Mouse (Mus musculus) Muller cell, postnatal 12 days (primary cell): ENCODE results near the gene Cdk10.
A peak's percentile ranks its signal among the peaks of the same experiment; 100 is the strongest.
"Not testable (repeated sequence)": the region's sequence is repeated elsewhere in the genome, so short reads cannot be mapped to it uniquely, and the experiment has no call there.

Experiments
- DNase-seq: peaks from one replicate; pipeline ENCODE4 v3.0.0-alpha.2; 2015; ENCODE audit errors: inconsistent ontology term

Gene Cdk10

DNA sequence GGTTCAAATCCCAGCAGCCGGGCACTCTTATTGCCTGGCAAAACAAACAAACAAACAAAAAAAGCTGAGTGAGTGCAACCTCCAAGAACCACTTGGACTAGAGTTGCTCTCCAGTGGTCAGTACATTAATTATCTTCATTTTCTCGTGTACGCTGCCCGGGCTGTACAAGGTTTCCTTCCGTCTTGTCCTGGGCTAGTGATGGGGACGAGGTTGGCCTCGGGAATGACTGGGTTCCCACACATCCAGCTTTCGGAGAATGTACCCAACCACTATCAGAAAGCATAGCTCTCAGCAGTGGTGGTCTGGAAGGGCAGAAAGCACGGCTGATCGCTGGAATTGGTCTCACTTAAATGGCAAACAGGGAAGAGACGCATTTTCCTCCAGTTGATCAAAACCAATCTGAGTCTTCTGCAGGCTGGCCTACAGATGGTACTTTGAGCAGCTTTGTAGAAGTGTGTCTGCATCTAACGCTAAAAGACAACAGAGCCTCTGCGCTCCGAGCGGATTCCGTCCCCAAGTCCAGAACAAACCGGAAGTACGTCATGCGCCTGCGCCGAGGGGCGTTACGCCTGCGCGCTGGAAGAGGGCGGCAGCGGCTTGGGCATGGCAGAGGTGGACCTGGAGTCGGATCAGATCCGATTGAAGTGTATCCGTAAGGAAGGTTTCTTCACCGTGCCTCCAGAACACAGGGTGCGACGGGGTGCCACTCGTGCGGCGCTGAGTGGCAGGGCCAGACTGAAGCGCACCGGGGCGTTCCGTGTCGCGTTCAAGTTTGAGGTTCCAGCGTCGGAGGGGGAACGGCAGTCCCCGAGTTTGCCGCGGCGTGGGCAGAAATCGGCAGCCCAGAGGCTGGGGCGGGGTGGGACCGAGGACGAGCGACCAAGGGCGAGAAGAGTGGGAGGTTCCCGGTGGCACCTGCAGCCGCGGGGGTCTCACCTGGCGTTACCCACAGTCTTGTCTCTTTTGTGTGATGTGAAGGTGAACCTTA lies at the start of gene Cdk10:
Gene Cdk10 (plus strand): TSS at position 565 of the 989 bp plus-strand sequence.
- DNase-seq, result peak; percentile 88

DNA sequence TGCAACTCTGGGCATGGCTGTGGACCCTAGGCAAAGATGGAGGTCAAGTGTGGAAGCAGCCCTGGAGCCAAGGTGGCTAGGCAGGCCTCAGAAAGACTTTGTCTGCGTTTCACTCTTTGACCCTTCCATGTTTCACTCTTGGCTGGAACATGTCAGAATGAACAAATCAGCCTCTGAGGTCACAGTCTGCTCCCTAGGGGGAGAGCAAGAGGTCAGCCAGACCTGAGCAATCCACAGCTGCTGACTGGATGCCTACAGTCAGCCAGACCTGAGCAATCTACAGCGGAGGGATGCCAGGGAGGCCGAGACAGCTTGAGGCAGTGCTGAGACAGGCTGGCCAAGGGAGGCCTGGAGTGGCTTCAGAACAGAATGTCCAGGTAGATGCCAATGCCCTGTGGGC lies 43.3 kb upstream of the Cdk10 start:
- DNase-seq, result no peak

DNA sequence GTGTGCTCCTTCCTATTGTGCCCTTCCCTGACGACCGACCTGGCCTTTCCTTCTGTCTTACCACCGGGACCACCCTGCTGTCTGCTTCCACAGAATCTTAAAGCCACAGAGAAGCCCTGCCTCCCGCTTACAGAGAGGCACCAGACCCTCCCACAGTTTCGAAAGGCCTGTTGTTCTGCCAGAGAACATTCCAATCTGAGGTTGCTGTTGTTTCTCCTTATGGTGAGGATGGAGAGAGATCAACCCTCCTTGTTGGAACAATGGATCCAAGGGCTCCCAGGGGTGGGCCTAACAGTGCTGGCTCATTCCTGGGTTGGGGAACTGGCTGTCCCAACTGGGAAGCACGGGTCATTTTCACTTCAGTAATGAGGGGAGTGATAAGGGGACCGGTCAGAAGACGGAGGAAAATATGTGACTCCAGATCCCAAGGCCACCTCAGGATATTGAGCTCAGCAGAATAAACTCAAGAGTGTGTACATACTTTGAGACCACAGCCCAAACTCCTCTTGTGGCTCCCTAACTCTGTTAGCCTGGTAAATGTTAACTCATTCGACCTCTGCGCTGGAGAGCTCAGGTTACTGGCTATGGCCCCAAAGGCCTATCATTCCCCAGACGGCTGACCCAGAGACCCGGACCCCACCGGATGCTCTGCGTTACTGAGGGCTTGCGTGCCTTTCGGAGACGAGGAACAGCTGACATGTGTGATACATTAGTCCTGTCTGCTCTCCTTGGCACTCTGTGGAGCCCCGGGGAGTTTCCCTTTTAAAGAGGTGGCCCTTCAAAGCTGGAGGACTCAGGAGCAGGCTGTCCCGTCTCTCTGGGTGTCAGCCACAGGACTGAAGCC lies 38.9 kb upstream of the Cdk10 start, which contains the start of gene Dpep1:
Gene Dpep1 (plus strand): TSS at position 677 of the 844 bp plus-strand sequence.
- no peak for DNase-seq

DNA sequence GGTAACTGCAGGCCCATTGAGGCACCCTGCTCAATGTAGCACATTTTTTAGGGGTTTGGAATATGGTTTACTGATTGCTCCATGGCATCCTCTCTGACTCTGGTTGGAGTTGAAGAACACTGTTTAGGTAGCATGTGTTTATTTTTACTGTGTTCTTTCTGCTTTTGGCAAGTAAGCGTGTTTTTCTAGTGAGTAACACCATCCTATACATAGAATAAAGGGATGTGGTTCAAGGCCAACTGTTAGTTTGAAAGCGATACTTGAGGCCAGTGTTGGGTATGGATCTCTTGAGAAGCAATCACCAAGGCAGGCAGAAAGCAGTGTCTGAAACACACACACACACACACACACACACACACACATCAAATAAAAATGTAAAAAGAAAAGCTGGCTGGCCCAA lies 36.6 kb upstream of the Cdk10 start:
- no peak for DNase-seq

DNA sequence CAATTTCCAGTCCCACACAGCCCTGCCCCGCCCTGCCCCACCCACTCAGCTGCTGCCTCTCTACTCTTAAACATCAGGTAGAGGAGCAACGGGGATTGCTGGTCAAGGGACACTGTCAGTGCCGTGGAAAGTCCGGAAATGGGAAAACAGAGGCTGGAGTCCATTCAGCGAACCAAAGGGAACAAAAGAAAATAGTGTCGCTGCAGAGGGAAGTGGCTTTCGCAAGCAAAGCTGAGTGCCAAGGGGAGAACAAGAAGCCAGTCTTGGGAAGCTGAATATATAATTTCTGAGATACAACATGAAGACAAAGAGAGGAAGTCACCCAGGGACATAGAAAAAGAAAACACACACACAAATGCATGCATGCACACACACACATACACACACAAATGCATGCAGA lies 35.8 kb upstream of the Cdk10 start:
- DNase-seq, result no peak

DNA sequence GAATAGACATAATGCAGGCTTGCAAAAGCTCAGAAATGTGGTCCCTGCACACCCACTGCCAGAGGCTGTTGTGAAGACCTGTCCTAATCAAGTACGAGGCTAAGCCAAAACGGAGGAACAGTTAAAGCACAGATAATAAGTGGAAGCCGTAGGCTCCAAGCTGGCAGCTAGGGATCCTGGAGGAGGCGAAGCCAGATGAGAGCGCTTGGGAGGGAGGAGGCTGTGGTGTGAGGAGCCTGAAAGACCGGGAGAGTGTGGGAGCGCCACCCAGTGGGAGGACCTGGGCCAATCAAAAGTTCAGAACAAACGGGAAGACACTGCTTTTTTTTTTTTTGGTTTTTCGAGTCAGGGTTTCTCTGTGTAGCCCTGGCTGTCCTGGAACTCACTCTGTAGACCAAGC lies 34.0 kb upstream of the Cdk10 start:
- DNase-seq, result peak; percentile 84

DNA sequence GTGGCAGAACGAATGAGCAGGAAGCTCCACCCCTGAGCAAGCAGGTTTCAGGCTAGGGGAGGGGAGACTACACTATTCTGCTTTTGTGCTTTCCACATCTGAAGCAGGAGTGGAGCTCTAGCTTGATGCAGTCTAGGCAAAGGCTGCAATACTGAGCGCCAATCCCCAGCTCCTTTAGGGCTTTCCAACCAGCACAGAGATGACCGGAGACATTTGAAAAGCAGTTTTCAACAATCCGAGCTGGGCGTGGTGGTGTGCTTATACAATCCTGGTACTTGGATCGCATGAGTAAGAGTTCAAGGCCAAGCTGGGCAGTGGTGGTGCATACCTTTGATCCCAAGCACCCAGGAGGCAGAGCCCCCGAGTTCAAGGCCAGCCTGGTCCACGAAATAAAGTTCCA lies 32.7 kb upstream of the Cdk10 start:
- no peak for DNase-seq

DNA sequence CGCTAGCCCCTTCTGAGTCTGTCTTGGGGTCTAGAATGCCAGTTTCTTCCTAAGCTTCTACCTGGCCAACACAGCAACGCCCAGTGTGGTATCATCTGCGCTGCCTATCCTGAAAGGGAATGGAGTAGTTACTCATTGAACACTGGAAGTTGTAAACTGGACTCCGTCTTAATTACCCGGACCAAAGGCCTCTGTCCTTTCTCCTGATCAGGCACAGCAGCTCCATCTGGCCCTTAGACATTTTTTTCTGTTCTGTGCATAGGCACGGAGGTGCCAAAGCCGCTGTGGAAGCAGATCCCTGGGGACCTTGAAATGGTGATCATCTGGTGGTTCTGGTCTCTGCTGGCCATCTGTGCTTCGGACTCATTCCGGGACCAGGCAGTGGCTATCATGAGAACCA lies 30.9 kb upstream of the Cdk10 start:
- DNase-seq, result no peak

DNA sequence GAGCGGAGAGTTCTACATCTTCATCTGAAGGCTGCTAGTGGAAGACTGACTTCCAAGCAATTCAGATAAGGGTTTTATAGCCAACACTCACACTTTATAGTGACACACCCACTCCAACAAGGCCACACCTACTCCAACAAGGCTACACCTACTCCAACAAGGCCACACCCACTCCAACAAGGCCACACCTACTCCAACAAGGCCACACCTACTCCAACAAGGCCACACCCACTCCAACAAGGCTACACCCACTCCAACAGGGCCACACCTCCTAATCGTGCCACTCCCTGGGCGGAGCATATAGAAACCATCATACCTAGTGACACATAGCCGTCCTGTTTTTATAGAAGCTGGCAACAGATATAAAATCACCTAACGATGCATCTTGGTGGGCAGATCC lies 27.6 kb upstream of the Cdk10 start:
- DNase-seq, result not testable (repeated sequence)

DNA sequence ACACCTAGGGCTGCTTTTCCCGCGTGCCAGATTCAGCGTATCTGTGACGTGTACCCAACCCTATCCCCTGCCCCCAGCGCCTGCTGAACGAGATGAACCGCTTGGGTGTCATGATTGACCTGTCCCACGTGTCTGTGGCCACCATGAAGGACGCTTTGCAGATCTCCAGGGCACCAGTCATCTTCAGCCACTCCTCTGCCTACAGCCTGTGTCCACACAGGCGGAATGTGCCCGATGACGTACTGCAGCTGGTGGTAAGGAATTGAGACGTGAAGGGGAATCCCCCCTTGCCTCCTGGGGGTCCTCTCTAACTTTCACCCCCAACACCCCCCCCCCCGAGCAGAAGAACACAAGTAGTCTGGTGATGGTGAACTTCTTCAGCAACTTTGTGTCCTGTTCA lies 24.8 kb upstream of the Cdk10 start:
- no peak for DNase-seq

DNA sequence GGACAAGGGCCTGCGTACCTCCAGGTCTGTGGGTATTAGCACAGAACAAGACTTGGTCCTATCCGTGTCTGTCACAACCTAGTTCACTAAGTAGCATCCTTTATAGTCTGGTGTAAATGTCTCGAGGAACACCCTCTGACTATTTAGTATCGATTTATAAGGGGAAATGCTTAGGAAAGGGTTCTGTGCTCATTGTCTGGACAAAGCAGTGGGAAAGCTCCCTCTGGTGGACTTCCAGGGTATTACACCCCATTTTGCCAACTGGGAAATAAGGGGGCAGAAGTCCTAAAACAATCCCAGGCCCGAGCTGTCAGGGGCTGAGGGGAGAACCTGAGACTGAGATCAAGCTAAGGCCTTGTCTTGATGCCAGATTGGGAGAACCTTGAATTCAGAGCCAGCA lies 22.4 kb upstream of the Cdk10 start:
- DNase-seq, result peak; percentile 54

DNA sequence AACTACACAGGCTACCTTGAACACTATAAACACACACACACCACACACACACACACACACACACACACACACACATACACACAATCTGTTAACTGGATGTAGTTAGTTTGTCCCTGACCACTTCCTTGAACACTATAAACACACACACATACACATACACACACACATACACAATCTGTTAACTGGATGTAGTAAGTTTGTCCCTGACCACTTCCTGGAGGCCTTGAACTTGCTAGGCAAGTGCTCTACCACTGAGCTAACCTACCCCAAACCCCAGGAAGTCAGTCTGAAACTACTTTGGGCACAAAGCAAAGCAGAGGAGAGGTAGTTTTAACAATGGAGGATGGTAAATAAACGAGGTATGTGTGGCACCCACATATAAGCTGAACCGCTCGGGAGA lies 21.1 kb upstream of the Cdk10 start:
- no peak for DNase-seq

DNA sequence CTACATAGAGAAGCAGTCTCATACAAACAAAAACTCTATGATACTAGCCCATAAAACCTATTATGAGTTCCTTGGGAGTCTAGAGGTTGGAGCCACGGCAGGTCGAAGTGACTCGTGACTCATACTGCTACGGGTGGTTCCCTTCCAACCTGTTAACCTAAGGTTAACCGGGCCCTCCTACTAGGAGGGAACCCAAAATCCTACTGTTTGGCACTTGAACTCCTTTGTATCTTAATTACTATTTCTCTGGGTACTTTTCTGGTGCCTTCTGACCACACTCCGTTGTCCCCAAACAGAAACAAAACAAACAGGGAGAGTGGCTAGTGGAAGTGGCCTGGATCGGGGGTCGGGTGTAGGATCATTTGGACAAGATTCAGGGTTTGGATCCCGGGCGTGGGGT lies 12.8 kb upstream of the Cdk10 start:
- DNase-seq, result peak; percentile 16

DNA sequence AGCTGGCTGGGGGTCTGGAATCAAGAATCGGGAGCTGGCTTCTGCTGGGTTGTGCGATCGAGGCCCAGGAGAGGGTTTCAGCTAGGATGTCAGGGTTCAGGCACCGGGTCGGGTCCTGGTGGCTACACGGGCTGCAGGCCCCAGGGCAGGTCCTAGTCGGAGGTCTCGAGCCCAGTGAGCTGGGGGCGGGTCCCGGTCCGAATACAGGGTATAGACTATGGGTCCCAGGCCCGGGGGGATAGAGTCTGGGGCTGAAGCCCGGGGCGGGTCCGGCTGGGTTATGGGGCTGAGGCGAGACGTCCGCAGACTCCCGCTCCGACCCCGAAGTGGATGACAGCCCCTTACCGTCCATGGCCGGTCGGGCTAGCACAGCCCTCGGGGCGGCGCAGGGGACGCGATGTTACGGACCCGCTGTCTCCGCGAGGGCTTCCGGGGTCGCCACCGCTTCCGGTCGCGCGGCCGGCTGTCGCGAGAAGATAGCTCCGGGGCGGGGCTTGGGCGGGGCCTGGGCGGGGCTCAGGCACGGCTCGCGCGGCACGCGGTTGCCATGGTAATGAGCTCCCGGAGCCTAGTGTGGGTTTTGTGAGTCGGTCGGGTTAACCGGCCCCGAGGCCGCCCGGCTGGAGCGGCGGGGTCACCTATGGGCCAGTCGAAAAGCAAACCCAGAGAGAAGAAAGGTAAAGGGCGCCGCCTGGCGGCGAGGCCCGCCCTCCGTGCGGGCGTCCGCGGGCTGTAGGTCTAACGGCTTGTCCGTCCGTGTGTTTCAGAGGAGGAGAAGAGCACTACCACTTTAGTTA lies 12.1 kb upstream of the Cdk10 start, which contains the start of the genes Chmp1a and Spata33:
Gene Chmp1a (minus strand): TSS at position 443 of the 797 bp plus-strand sequence.
Gene Spata33 (plus strand): TSS at position 512 of the 797 bp plus-strand sequence.
- peak; percentile 98 for DNase-seq

DNA sequence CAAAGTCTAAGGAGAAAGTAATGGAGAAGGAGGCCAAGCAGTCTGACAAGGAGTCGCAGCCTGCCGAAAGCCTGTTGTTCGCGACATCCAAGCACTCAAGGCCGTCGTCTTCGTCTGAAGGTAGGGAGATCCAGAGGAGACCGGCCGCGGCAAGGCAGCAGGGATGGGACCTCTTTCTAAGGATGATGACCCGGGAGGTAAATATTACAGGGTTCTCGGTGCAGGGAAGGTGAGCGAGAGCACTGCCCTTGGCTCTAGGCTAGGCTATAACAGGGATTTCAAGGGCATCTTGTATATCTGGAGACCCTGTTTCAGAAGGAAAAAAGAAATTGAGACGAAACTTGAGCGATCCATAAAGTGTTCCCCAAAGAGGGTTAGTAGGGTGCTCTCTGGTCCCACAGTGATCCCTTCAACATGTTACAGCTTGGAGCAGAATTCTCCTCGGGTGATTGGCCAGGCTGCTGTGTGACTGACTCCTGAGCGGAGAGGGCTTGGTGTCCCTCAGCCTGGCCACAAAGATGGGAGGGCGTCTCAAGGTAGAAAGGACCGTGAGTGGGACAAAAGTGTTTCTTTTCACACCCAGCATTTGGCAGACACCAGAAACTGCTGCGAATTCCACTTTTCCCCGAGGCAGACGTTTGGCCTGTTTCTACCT lies 11.4 kb upstream of the Cdk10 start:
- DNase-seq, result peak; percentile 32

DNA sequence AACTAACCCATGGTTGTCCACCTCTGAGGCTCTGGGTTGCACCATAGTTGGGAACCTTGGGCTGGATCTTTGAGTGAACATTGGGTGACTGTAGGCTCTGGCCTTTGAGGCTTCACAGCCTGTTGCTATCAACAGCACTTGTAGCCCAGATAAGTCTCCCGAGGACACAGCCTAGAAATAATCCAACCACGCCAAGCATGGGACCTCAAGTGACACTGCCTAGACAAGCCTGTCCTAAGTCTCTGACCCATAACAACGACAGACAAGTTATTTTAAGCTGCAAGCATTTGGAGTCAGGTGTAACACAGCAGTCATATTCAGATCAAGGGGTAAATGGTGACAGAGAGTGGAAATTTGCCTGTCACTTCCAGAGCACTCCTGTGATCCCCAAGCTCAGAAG lies 9.2 kb upstream of the Cdk10 start:
- DNase-seq, result no peak

DNA sequence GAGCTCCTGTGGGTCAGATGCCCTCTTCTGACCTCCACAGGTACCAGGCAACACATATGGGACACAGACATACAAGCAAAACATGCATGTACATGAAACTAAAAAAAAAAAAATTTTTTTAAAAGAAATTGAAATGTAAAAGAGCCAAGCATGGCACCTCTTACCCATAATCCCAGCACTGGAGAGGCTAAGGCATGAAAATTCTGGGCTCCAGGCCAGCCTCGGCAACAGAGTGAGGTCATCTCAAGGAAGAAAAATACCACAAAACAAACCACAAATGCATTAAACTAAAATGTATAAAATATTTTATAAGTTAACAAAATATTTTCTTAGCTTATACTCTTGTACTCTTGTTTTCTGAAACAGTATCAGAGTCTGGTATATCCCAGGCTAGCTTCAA lies 3.7 kb upstream of the Cdk10 start:
- DNase-seq, result no peak

DNA sequence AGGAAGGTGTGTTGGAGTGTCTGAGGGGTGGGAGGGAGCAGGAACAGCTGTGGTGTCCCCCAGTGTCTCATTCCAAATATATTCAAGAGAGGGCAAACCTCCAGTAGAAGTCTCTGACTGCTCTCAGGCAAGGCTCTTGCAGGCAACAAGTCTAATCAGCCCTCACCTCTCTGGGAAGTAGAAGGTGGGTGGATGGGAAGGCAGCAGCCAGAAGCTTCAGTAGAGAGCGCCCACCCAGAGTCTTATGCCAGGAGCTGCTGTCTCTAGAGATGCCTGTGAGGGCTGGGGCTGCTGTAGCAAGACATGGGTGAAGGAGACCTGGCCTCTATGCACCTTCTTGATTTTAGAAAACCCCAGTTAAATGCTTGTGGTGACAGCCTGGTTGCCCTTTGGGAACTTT lies 3.8 kb downstream of the Cdk10 start:
- no peak for DNase-seq

DNA sequence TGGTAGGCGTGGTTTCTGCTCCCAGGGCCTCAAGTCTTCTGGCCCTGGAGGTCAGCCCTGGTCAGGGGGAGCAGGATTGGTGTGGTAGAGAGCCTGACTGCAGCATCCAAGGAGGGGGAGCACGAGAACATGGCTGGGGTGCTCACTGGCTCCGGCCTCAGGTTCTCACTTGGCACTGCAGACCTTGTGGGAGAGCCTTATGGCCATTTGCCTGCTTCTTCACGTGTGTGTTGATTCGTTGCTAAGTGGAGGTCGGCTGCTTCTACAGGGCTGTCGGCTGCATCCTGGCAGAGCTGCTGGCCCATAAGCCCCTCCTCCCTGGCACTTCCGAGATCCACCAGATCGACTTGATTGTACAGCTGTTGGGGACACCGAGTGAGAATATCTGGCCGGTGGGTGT lies 5.7 kb downstream of the Cdk10 start:
- not testable (repeated sequence) for DNase-seq

DNA sequence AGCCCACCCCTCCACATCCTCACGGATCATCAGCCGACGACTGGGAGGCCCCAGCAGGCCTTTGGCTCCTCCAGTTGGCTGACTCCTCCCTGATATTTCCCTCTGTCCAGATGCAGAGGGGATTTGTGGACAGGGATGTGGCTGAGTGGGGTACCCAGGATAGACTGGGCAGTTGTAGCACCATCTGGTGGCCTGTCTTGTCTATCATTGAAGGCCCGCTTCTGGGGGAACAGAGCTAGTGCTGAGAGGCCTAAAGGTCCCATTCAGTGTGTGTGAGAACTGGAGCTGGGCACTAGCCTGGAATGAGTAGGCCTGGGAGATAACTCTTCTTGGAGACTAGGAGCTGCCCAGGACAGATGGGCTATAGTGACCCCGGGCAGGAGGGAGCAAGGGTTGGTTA lies 7.1 kb downstream of the Cdk10 start:
- no peak for DNase-seq

DNA sequence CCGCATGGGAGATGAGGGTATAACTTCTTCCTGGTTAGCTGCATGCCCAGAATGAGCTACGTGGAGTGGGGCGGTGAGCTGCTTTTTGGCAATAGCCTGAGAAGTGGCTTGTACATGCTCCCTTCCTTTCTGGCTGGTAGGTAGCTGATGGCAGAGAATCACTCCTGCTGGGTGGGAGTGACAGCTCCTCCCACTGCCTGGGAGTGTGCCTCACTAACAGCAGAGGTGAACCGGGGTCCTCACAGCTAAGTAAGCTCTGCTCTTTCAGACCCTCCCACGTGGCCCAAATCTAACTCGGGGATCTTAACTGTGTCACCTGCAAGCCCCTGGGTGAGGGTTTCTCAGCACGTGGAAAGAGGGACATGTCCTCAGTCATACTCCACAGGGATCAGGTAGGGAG lies 7.9 kb downstream of the Cdk10 start:
- no peak for DNase-seq
